Mouse (Mus musculus) left cerebral cortex, adult 2 months (tissue): ENCODE results near the gene Gm20916. TPM values are rescaled to one million over a fixed set of nuclear protein-coding genes. Genes with fewer than 3 reads are reported as not detected.
"Not testable (repeated sequence)": the region's sequence is repeated elsewhere in the genome, so short reads cannot be mapped to it uniquely, and the experiment has no call there.

Source experiments
- DNase-seq, 2 experiments: peaks; one replicate each; pipeline ENCODE4 v3.0.0; 2021 to 2022; ENCODE audit warnings: low spot score in 2 of 2, mixed read lengths in 1 of 2; ENCODE audit errors: extremely low spot score in 1 of 2
- H3K27ac ChIP-seq: fragments of 200-600 bp; 2 replicates; pipeline ENCODE4 v1.8.1; 2022
- H3K4me3 ChIP-seq: fragments of 200-600 bp; 2 replicates; pipeline ENCODE4 v1.8.1; 2022
- intact Hi-C: fragments of 180-260 bp; cut with DNase I; formaldehyde crosslinking; loops from one replicate; pipeline ENCODE4 v1.15.1; 2025
- long read RNA-seq, 2 experiments: library from polyadenylated mRNA; stranded (forward); transcript quantifications; one replicate each; pipeline ENCODE4 v2.0.0; 2021; ENCODE audit warnings: borderline mapping rate in 2 of 2
- total RNA-seq, 2 experiments: library from RNA; stranded (reverse); gene quantifications; 2 replicates each; pipeline ENCODE4 v1.2.3; 2021

Gm20916 gene
- total RNA-seq, result not detected
- long read RNA-seq, experiment 1, result 0 reads
- long read RNA-seq, experiment 2, result 0 reads

GRCm38 (mm10) chrY:79319265-79319664 is at the start of gene Gm20916:
Gm20916 (plus strand) TSS chrY:79319565.
- intact Hi-C loops, H3K4me3 ChIP-seq, H3K27ac ChIP-seq, DNase-seq: not testable (repeated sequence)

Other genes starting within 250 kb of the Gm20916 start
- not detected for gene Gm20917, start 168.4 kb upstream of the Gm20916 start, total RNA-seq